Mouse (Mus musculus): ENCODE data around the gene Odf3l1. TPM values are rescaled to one million over a fixed set of nuclear protein-coding genes. Genes with fewer than 3 reads are reported as not detected.
"Not testable (repeated sequence)": the region's sequence is repeated elsewhere in the genome, so short reads cannot be mapped to it uniquely, and the experiment has no call there.

Gene Odf3l1
- polyA plus RNA-seq (2011; ENCODE audit: insufficient read length, low read depth, missing spikeins): not detected in 2 replicates

GRCm38 (mm10) chr9:56864216-56864729, at the start of gene Odf3l1:
Gene Odf3l1, minus strand, starts transcription at chr9:56864679.
- Histone ChIP-seq H3K4me3 (ENCODE audit: insufficient read depth, low read length) (peak within 1 kb of the TSS; percentile 61), H3K27ac (ENCODE audit: insufficient read depth, low read length) (peak within 1 kb of the TSS; percentile 46), H3K4me1 (ENCODE audit: control insufficient read depth, insufficient read depth, low read length) (peaks cover 6% of the 10 kb centered on the region; the same call in 1 of the 2 replicates)
- TF ChIP-seq CTCF (IDR thresholded peaks at IDR 0.05; ENCODE audit: borderline replicate concordance, insufficient read depth, low read length): no peak
- TF ChIP-seq POLR2A (IDR thresholded peaks at IDR 0.05; ENCODE audit: low read depth, low read length): no peak

- Histone ChIP-seq H3K4me3 (ENCODE audit: insufficient read depth, low read length) (no peak overlapping the region), H3K27ac (ENCODE audit: insufficient read depth, low read length) (peak overlapping the region; percentile 83), H3K4me1 (ENCODE audit: control insufficient read depth, insufficient read depth, low read length) (peaks cover 11% of the 10 kb centered on the region; the same call in 1 of the 2 replicates)
- no peak for TF ChIP-seq CTCF (IDR thresholded peaks at IDR 0.05; ENCODE audit: borderline replicate concordance, insufficient read depth, low read length)
- TF ChIP-seq POLR2A (IDR thresholded peaks at IDR 0.05; ENCODE audit: low read depth, low read length): peak; percentile 19; the same call in 1 of the 2 replicates
Measured at GRCm38 (mm10) chr9:56913991-56914390, 49.5 kb upstream of the Odf3l1 start.

DNA sequence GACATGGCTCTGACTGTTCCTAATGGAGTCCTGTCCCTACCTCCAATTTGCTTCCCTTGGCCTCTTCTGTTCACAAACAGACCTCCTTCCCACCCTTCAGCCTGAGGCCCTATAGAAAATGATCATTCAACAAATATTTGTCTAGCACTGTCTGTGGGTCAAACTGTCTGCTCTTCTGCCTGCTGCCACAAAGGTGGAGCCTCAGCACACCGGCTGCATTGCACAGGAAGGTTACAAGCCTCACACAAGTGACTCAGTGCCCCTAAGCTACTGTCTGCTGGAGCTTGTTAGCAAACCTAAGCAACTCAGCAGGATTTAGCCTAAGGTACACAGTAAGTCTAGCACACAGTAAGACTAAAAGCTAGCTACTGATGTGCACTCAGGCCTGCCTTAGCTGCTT, 46.5 kb upstream of the Odf3l1 start:
- Histone ChIP-seq H3K4me3 (ENCODE audit: insufficient read depth, low read length) (no peak overlapping the region), H3K27ac (ENCODE audit: insufficient read depth, low read length) (no peak overlapping the region), H3K4me1 (ENCODE audit: control insufficient read depth, insufficient read depth, low read length) (peaks cover 20% of the 10 kb centered on the region)
- TF ChIP-seq POLR2A (IDR thresholded peaks at IDR 0.05; ENCODE audit: low read depth, low read length): no peak
- TF ChIP-seq CTCF (IDR thresholded peaks at IDR 0.05; ENCODE audit: borderline replicate concordance, insufficient read depth, low read length): no peak

GRCm38 (mm10) chr9:56909991-56910390, 45.5 kb upstream of the Odf3l1 start:
- not testable (repeated sequence) for H3K27ac ChIP-seq (ENCODE audit: insufficient read depth, low read length); H3K4me3 ChIP-seq (ENCODE audit: insufficient read depth, low read length)
- peaks cover 17% of the 10 kb centered on the region for H3K4me1 ChIP-seq (ENCODE audit: control insufficient read depth, insufficient read depth, low read length)

GRCm38 (mm10) chr9:56907549-56907948, 43.1 kb upstream of the Odf3l1 start:
- no peak overlapping the region for H3K4me3 ChIP-seq (ENCODE audit: insufficient read depth, low read length)
- H3K27ac ChIP-seq (ENCODE audit: insufficient read depth, low read length): peak overlapping the region; percentile 50; the same call in 1 of the 2 replicates
- peaks cover 9% of the 10 kb centered on the region for H3K4me1 ChIP-seq (ENCODE audit: control insufficient read depth, insufficient read depth, low read length)
- no peak for TF ChIP-seq CTCF (IDR thresholded peaks at IDR 0.05; ENCODE audit: borderline replicate concordance, insufficient read depth, low read length)
- TF ChIP-seq POLR2A (IDR thresholded peaks at IDR 0.05; ENCODE audit: low read depth, low read length): peak; percentile 38; the same call in 1 of the 2 replicates

DNA sequence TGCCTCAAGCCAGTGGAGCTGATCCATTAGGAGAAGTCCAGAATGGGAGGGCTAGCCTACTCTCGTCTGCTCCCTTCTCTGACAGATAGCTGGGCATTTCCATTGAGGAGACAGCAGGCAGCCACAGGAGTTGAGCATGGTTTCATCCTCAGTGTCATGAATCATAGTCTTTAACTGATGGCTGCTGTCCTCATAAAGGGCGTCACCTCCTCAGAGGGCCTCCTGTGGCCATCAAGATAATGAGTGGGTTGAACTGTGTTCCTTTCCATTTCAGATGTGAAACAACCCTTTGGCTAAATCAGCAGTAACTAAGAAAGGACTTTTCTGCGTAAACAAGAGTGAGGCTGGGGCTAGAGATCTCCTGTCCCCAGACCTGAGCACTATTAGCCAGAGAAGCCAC, 39.2 kb upstream of the Odf3l1 start:
- Histone ChIP-seq H3K27ac (ENCODE audit: insufficient read depth, low read length) (no peak overlapping the region), H3K4me1 (ENCODE audit: control insufficient read depth, insufficient read depth, low read length) (peaks cover 12% of the 10 kb centered on the region), H3K4me3 (ENCODE audit: insufficient read depth, low read length) (no peak overlapping the region)
- TF ChIP-seq CTCF (IDR thresholded peaks at IDR 0.05; ENCODE audit: borderline replicate concordance, insufficient read depth, low read length) (no peak), POLR2A (IDR thresholded peaks at IDR 0.05; ENCODE audit: low read depth, low read length) (no peak)

- H3K4me3 ChIP-seq (ENCODE audit: insufficient read depth, low read length): no peak overlapping the region
- TF ChIP-seq POLR2A (IDR thresholded peaks at IDR 0.05; ENCODE audit: low read depth, low read length): no peak
- TF ChIP-seq CTCF (IDR thresholded peaks at IDR 0.05; ENCODE audit: borderline replicate concordance, insufficient read depth, low read length): no peak
- H3K4me1 ChIP-seq (ENCODE audit: control insufficient read depth, insufficient read depth, low read length): 0 out of 2 replicates have a peak, but pooled peaks cover 3% of the 10 kb centered on the region
- H3K27ac ChIP-seq (ENCODE audit: insufficient read depth, low read length): no peak overlapping the region
Measured at GRCm38 (mm10) chr9:56901187-56901586, 36.7 kb upstream of the Odf3l1 start.

- H3K4me1 ChIP-seq (ENCODE audit: control insufficient read depth, insufficient read depth, low read length): 0 out of 2 replicates have a peak, but pooled peaks cover 3% of the 10 kb centered on the region
- H3K4me3 ChIP-seq (ENCODE audit: insufficient read depth, low read length): no peak overlapping the region
- TF ChIP-seq CTCF (IDR thresholded peaks at IDR 0.05; ENCODE audit: borderline replicate concordance, insufficient read depth, low read length): no peak
- TF ChIP-seq POLR2A (IDR thresholded peaks at IDR 0.05; ENCODE audit: low read depth, low read length): no peak
- H3K27ac ChIP-seq (ENCODE audit: insufficient read depth, low read length): no peak overlapping the region
Measured at GRCm38 (mm10) chr9:56900571-56900970, 36.1 kb upstream of the Odf3l1 start.

- Histone ChIP-seq H3K27ac (ENCODE audit: insufficient read depth, low read length) (0 out of 2 replicates have a peak overlapping the region, but pooled peaks have one; percentile 6), H3K4me1 (ENCODE audit: control insufficient read depth, insufficient read depth, low read length) (0 out of 2 replicates have a peak, but pooled peaks cover 3% of the 10 kb centered on the region), H3K4me3 (ENCODE audit: insufficient read depth, low read length) (no peak overlapping the region)
- no peak for TF ChIP-seq CTCF (IDR thresholded peaks at IDR 0.05; ENCODE audit: borderline replicate concordance, insufficient read depth, low read length)
- TF ChIP-seq POLR2A (IDR thresholded peaks at IDR 0.05; ENCODE audit: low read depth, low read length): no peak
Measured at GRCm38 (mm10) chr9:56900060-56900459, 35.6 kb upstream of the Odf3l1 start.

- Histone ChIP-seq H3K4me1 (ENCODE audit: control insufficient read depth, insufficient read depth, low read length) (0 out of 2 replicates have a peak, but pooled peaks cover 3% of the 10 kb centered on the region), H3K4me3 (ENCODE audit: insufficient read depth, low read length) (no peak overlapping the region), H3K27ac (ENCODE audit: insufficient read depth, low read length) (no peak overlapping the region)
- TF ChIP-seq POLR2A (IDR thresholded peaks at IDR 0.05; ENCODE audit: low read depth, low read length) (no peak), CTCF (IDR thresholded peaks at IDR 0.05; ENCODE audit: borderline replicate concordance, insufficient read depth, low read length) (no peak)
Measured at GRCm38 (mm10) chr9:56899409-56899808, 34.9 kb upstream of the Odf3l1 start.

All from embryonic fibroblast, embryonic 13.5 days (primary cell).